Mouse (Mus musculus): ENCODE data around the gene Trim54.

The Trim54 gene

GRCm38 (mm10) chr5:31116354-31116753 lies at the start of gene Trim54:
TSS of gene Trim54 (plus strand) at chr5:31116712.
- ATAC-seq (ENCODE audit: low TSS enrichment): no peak

- peak; percentile 79; the same call in 1 of the 2 replicates for ATAC-seq (ENCODE audit: low TSS enrichment)
These were observed 46.7 kb upstream of the Trim54 start for GRCm38 (mm10) chr5:31069810-31070209.

- no peak for ATAC-seq (ENCODE audit: low TSS enrichment)
These were observed 45.5 kb upstream of the Trim54 start for GRCm38 (mm10) chr5:31071059-31071458.

GRCm38 (mm10) chr5:31071821-31072220 lies 44.7 kb upstream of the Trim54 start:
- no peak for ATAC-seq (ENCODE audit: low TSS enrichment)

GRCm38 (mm10) chr5:31073176-31073575 lies 43.3 kb upstream of the Trim54 start:
- ATAC-seq (ENCODE audit: low TSS enrichment): no peak

- no peak for ATAC-seq (ENCODE audit: low TSS enrichment)
These were observed 40.2 kb upstream of the Trim54 start for GRCm38 (mm10) chr5:31076346-31076745.

- ATAC-seq (ENCODE audit: low TSS enrichment): peak; percentile 66
These were observed 36.3 kb upstream of the Trim54 start for GRCm38 (mm10) chr5:31080059-31080794.

- ATAC-seq (ENCODE audit: low TSS enrichment): peak; percentile 55
These were observed 35.7 kb upstream of the Trim54 start for GRCm38 (mm10) chr5:31080795-31081164.

GRCm38 (mm10) chr5:31081386-31081785 lies 35.1 kb upstream of the Trim54 start:
- no peak for ATAC-seq (ENCODE audit: low TSS enrichment)

GRCm38 (mm10) chr5:31082355-31082754 lies 34.2 kb upstream of the Trim54 start:
- ATAC-seq (ENCODE audit: low TSS enrichment): peak; percentile 45

GRCm38 (mm10) chr5:31082935-31083625 lies 33.4 kb upstream of the Trim54 start:
- ATAC-seq (ENCODE audit: low TSS enrichment): no peak

GRCm38 (mm10) chr5:31083949-31084348 lies 32.6 kb upstream of the Trim54 start:
- ATAC-seq (ENCODE audit: low TSS enrichment): no peak

- ATAC-seq (ENCODE audit: low TSS enrichment): no peak
These were observed 29.9 kb upstream of the Trim54 start for GRCm38 (mm10) chr5:31086606-31087005.

GRCm38 (mm10) chr5:31087131-31087530 lies 29.4 kb upstream of the Trim54 start:
- ATAC-seq (ENCODE audit: low TSS enrichment): no peak

GRCm38 (mm10) chr5:31092231-31092975 lies 24.1 kb upstream of the Trim54 start:
- ATAC-seq (ENCODE audit: low TSS enrichment): peak; percentile 16; the same call in 1 of the 2 replicates

GRCm38 (mm10) chr5:31093151-31094041 lies 23.1 kb upstream of the Trim54 start:
- ATAC-seq (ENCODE audit: low TSS enrichment): peak; percentile 66; the same call in 1 of the 2 replicates

- ATAC-seq (ENCODE audit: low TSS enrichment): 0 out of 2 replicates have a peak, but pooled peaks have one; percentile 14
These were observed 22.3 kb upstream of the Trim54 start for GRCm38 (mm10) chr5:31094100-31094798.

GRCm38 (mm10) chr5:31094799-31095691 lies 21.5 kb upstream of the Trim54 start:
- peak; percentile 39 for ATAC-seq (ENCODE audit: low TSS enrichment)

- ATAC-seq (ENCODE audit: low TSS enrichment): no peak
These were observed 20.6 kb upstream of the Trim54 start for GRCm38 (mm10) chr5:31095711-31096480.

All from frontal cortex, adult (tissue).